In genomic region chr15:56881501-56881900, GRCm38 (mm10) we compare ENCODE assay signal across 29 mouse cellular contexts.
DNase-seq lines count a peak whose midpoint lies in the region; ATAC-seq and TF ChIP-seq lines count a peak whose summit lies in the region.
"Had no signal": no experiment of that assay in that cellular context is flagged by ENCODE, and none has a peak within 500 bp of the region (broad histone marks: within the 10 kb centered on the region; RNA-seq: fewer than 3 reads in every experiment).

No protein-coding gene starts in this region.

- H3K4me3 ChIP-seq in kidney, postnatal 0 days (replicated peaks; ENCODE audit: low read depth, low read length) = no peak overlapping the region
- no peak overlapping the region for H3K4me3 ChIP-seq in limb, embryonic 10.5 days
- H3K4me3 ChIP-seq: embryonic facial prominence, embryonic 15.5 days; forebrain, embryonic 12.5 days; heart, embryonic 10.5 days; heart, embryonic 15.5 days; hindbrain, embryonic 13.5 days; layer of hippocampus, adult 2 months; left cerebral cortex, adult 2 months; midbrain, embryonic 12.5 days; myocyte had no signal

- no peaks in the 10 kb centered on the region for H3K36me3 ChIP-seq in kidney, postnatal 0 days (ENCODE audit: insufficient read depth, low read length)
- no peaks in the 10 kb centered on the region for H3K36me3 ChIP-seq in limb, embryonic 10.5 days
- H3K36me3 ChIP-seq: embryonic facial prominence, embryonic 15.5 days; forebrain, embryonic 12.5 days; heart, embryonic 10.5 days; heart, embryonic 15.5 days; hindbrain, embryonic 13.5 days; midbrain, embryonic 12.5 days had no signal

- no peak overlapping the region for H3K4me2 ChIP-seq in kidney, postnatal 0 days (ENCODE audit: low read length)
- H3K4me2 ChIP-seq: embryonic facial prominence, embryonic 15.5 days; forebrain, embryonic 12.5 days; heart, embryonic 15.5 days; hindbrain, embryonic 13.5 days; midbrain, embryonic 12.5 days had no signal

- intact Hi-C loops in left cerebral cortex, postnatal 14 days (cut with DNase I) = no loop called here

- no peak for TF ChIP-seq CTCF in kidney, postnatal 0 days (IDR thresholded peaks at IDR 0.05; ENCODE audit: low read depth)

- H3K4me1 ChIP-seq in kidney, postnatal 0 days (replicated peaks; ENCODE audit: insufficient read depth, low read length) = no peaks in the 10 kb centered on the region
- H3K4me1 ChIP-seq in limb, embryonic 10.5 days = peaks cover 14% of the 10 kb centered on the region
- H3K4me1 ChIP-seq: embryonic facial prominence, embryonic 15.5 days; forebrain, embryonic 12.5 days; heart, embryonic 10.5 days; heart, embryonic 15.5 days; hindbrain, embryonic 13.5 days; midbrain, embryonic 12.5 days had no signal

- H3K9ac ChIP-seq in kidney, postnatal 0 days (ENCODE audit: low read depth, low read length) = no peak overlapping the region
- H3K9ac ChIP-seq: embryonic facial prominence, embryonic 15.5 days; forebrain, embryonic 12.5 days; forebrain, postnatal 0 days; heart, embryonic 15.5 days; hindbrain, embryonic 13.5 days; liver, embryonic 14.5 days; midbrain, embryonic 12.5 days had no signal

- no peaks in the 10 kb centered on the region for H3K27me3 ChIP-seq in kidney, postnatal 0 days (ENCODE audit: insufficient read depth, low read length)
- H3K27me3 ChIP-seq in limb, embryonic 10.5 days (ENCODE audit: low read depth, poor library complexity, severe bottlenecking) = no peaks in the 10 kb centered on the region
- H3K27me3 ChIP-seq: CH12.LX; embryonic facial prominence, embryonic 15.5 days; forebrain, embryonic 12.5 days; heart, embryonic 15.5 days; hindbrain, embryonic 13.5 days; midbrain, embryonic 12.5 days had no signal

- H3K27ac ChIP-seq in kidney, postnatal 0 days = no peak overlapping the region
- peak overlapping the region; percentile 12 for H3K27ac ChIP-seq in limb, embryonic 10.5 days
- H3K27ac ChIP-seq: embryonic facial prominence, embryonic 15.5 days; forebrain, embryonic 12.5 days; heart, embryonic 10.5 days; heart, embryonic 15.5 days; hindbrain, embryonic 13.5 days; layer of hippocampus, adult 2 months; left cerebral cortex, adult 2 months; liver, embryonic 14.5 days; midbrain, embryonic 12.5 days had no signal

- WGBS in kidney, postnatal 0 days = 21% methylated on average over 5 of the region's 5 CpGs
- 13% methylated on average over 5 of the region's 5 CpGs for WGBS in limb, embryonic 10.5 days

- peak; percentile 66 for ATAC-seq in kidney, postnatal 0 days (replicated peaks; ENCODE audit: low FRiP score, low read depth)
- no peak for ATAC-seq in inflammation-experienced regulatory T-cells, adult 6 months
- ATAC-seq: activated CD4-positive, CD25-positive, alpha-beta regulatory T cell, adult 4 months; forebrain, postnatal 0 days; intestine, postnatal 0 days had no signal

- no peaks in the 10 kb centered on the region for H3K9me3 ChIP-seq in kidney, postnatal 0 days (replicated peaks; ENCODE audit: low read length)
- H3K9me3 ChIP-seq in limb, embryonic 10.5 days (replicated peaks) = no peaks in the 10 kb centered on the region
- H3K9me3 ChIP-seq: embryonic facial prominence, embryonic 15.5 days; forebrain, embryonic 12.5 days; heart, embryonic 10.5 days; heart, embryonic 15.5 days; midbrain, embryonic 12.5 days had no signal

- DNase-seq in kidney, postnatal 0 days (ENCODE audit: low spot score) = peak; percentile 66
- no peak for DNase-seq in kidney, postnatal 36 days
- peak; percentile 45 for DNase-seq in embryo, embryonic 9.5 days (ENCODE audit: extremely low spot score)
- peak; percentile 45 for DNase-seq in limb, embryonic 10.5 days (ENCODE audit: low spot score)
- no peak for DNase-seq in left cerebral cortex, postnatal 14 days (ENCODE audit: low spot score in 2 of 2)
- DNase-seq: adrenal gland, adult 2 months; B cell, adult 2 months; cerebellum, adult 2 months; cerebellum, postnatal 14 days; forebrain, postnatal 0 days; gastrocnemius, postnatal 10 days; liver; lung, adult 2 months; retina, postnatal 1 day; right cerebral cortex, postnatal 14 days had no signal

Comparison
In these comparisons a context has a peak if more than half of its experiments do, and no peak if none do; other contexts are left out.
1. DNase-seq: peak in kidney, postnatal 0 days (single experiment), embryo, embryonic 9.5 days (single experiment) and limb, embryonic 10.5 days (single experiment); none in kidney, postnatal 36 days (0 of 2) and left cerebral cortex, postnatal 14 days (0 of 2).